Mouse (Mus musculus): ENCODE measurements around the gene Crip1.

DNA sequence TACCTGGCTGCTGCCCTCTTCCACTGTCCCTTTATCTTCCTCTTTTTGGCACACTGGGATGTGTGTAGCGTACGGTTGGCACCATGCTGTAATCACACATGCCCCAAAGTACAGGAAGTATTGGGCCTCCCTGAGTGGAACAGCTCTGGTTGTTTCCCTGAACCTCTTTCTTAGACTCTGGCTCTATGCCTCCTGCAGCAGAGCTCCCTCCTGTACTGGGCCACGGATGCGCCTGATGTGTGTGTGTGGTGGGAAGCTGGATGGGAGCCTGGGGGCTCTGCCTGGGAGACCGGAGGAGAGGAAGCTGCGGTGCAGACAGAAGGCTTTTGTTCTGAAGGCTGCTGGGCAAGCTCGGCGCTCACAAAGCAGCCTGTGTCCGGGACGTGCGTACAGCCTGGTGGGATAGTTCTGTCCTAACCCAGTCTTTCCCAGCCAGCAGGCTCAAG is 17.5 kb downstream of the Crip1 start:
- no peak for TF ChIP-seq CTCF (IDR thresholded peaks at IDR 0.05; ENCODE audit: control insufficient read depth, insufficient read depth, insufficient read length)
- TF ChIP-seq MAX (IDR thresholded peaks at IDR 0.05) = no peak
- TF ChIP-seq USF1 (IDR thresholded peaks at IDR 0.05; ENCODE audit: low read depth) = no peak
- no peak for TF ChIP-seq MYOD1 (IDR thresholded peaks at IDR 0.05; ENCODE audit: control insufficient read depth, insufficient read length, low read depth)
- TF ChIP-seq CEBPB (IDR thresholded peaks at IDR 0.05; ENCODE audit: low read depth) = no peak
- no peak for TF ChIP-seq MYOG (IDR thresholded peaks at IDR 0.05; ENCODE audit: control insufficient read depth, extremely low read depth, insufficient read length)
